Mouse (Mus musculus): ENCODE data around the gene Zfp385a. TPM values are rescaled to one million over a fixed set of nuclear protein-coding genes. Genes with fewer than 3 reads are reported as not detected.

Gene Zfp385a
- total RNA-seq, 2 experiments from 2014 or later = 40.8 to 42.2 TPM

DNA sequence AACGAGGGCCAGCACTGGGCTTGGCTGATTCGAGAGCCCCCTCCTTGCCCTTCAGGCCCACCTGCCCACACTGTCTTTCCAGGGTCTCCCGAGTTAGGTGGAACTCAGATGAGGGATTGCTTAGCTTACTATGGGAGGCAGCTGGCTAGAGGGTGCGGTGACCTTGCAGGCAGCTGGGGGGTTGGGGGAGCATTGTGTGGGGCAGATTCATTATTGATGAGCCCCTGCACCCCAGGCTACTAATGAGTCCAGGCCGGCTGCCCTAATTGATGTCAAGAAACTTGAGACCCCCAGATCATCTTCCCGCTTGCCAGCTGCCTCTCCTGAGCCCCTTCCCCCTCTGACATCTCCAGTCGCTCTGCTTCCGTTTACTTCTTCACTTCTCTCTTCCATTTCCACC lies 1.7 kb upstream of the Zfp385a start:
- no peak overlapping the region for H3K27ac ChIP-seq
- DNase-seq (ENCODE audit: low spot score in 2 of 2) = no peak
- no peak overlapping the region for H3K4me3 ChIP-seq
- TF ChIP-seq CTCF (conservative IDR thresholded peaks at IDR 0.05) = no peak

DNA sequence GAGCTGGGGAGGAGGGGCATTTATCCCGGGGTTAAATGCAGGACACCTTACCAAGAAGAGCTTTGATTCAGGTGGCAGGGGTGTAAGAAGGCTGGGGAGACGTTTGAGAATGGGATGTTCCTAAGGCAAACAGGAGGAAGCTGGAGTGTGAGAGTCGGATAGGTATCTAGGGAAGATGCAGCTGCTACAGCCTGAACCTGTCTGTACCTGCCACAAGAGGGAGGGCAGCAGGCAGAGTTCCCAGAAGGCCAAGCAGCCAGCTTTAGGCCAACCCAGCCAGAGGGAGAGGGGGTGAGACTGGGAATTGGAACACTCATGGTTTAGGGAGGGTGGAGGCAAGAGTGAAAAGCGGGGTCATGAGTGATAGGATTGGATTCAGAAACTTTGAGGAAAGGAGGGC lies 893 bp upstream of the Zfp385a start:
- 0 out of 2 replicates have a peak, but pooled peaks have one; percentile 17 for TF ChIP-seq CTCF (conservative IDR thresholded peaks at IDR 0.05)
- no peak overlapping the region for H3K27ac ChIP-seq
- no peak for DNase-seq (ENCODE audit: low spot score in 2 of 2)
- no peak overlapping the region; the same call in 1 of the 2 replicates for H3K4me3 ChIP-seq

DNA sequence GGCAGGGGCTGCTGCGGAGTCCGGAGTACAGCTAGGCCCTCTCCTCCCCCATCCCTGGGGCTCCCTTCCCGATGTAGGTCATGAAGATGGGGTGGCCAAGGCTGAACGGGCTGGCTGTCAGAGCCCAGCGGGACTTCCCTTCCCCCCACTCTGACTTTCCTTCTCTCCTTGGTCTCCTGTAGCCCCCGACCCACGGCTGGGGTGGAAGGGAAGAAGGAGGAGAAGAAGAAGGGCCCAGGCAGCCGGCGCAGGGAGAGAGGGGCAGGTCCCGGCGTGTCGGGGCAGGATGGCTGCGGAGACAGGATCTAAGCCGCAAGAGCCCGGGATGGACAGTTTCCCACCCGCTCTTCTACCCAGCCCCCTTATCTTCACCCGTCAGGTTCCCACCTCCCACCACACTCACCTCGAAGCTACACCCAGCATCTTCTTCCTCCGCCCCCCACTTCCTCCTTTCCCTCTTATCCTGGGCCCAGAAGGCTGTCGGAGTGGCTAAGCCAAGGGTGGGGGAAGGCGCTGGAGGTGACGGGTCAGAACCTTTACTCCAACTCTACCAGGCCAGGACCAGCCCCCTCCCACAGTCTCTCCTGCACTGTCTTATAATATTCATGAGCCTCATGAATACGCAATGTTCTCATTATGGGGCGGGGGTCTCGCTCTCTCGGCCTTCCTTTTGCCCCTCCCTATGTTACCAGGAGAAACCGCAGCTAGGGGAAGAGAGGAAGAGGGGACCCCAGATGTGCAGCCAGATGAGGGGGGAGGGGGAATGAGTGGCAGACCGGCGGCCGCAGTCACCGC lies 530 bp downstream of the Zfp385a start:
- Histone ChIP-seq H3K27ac (peak overlapping the region; percentile 67; the same call in 1 of the 2 replicates), H3K4me3 (peak overlapping the region; percentile 69)
- no peak for DNase-seq (ENCODE audit: low spot score in 2 of 2)
- TF ChIP-seq CTCF (conservative IDR thresholded peaks at IDR 0.05) = no peak

DNA sequence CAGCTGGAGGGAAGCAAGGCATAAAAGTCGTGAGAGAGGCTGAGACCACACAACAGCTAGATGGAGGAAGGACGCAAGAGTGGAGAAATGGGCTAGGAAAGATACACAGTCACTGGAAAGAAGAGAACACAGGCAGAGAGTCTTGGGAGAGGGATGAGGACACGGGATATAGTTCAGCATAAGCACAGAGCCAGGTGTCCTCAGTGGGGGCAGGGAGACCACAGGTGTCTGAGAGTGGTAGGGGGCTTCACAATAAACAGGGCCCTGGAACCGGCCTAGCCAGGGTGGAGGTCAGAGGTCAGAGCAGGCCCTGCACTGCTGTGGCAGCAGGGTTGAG lies 1.1 kb downstream of the Zfp385a start:
- Histone ChIP-seq H3K4me3 (peak overlapping the region; percentile 69), H3K27ac (peak overlapping the region; percentile 67; the same call in 1 of the 2 replicates)
- DNase-seq (ENCODE audit: low spot score in 2 of 2) = no peak
- no peak for TF ChIP-seq CTCF (conservative IDR thresholded peaks at IDR 0.05)

DNA sequence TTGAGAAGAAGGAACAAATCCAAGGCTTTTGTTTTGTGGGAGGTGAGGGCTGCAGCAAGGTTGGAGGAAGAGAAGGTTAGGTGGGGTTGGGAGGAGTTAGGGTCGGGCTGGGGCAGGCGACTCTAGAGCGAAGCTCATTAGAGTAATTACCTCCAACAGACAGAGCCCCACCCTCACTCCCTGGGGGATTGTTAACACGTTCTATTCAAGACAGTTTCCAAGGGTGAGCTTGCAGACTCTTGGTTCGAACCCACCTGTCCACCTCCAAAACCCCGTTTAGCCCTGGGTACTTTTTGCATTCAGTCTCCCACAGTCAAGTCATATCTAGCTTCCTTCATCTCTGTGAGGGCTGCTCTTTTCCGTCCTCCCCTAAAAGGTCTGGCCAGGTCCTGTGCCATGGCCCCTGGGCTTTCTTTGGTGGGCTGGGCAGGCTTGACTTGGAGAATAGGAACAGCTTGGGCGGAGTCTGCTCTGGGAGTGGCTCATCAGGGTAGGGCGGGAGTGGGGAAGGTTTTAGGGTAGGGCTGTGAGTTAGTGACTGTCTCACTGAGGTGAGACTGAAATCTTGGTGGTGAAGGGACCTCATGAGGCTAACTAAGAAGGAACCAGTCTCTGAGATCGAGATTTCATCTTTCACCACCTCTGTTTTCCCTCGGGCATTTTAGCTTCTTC lies 2.8 kb downstream of the Zfp385a start:
- no peak for TF ChIP-seq CTCF (conservative IDR thresholded peaks at IDR 0.05)
- H3K27ac ChIP-seq = no peak overlapping the region
- no peak overlapping the region for H3K4me3 ChIP-seq
- DNase-seq (ENCODE audit: low spot score in 2 of 2) = no peak

DNA sequence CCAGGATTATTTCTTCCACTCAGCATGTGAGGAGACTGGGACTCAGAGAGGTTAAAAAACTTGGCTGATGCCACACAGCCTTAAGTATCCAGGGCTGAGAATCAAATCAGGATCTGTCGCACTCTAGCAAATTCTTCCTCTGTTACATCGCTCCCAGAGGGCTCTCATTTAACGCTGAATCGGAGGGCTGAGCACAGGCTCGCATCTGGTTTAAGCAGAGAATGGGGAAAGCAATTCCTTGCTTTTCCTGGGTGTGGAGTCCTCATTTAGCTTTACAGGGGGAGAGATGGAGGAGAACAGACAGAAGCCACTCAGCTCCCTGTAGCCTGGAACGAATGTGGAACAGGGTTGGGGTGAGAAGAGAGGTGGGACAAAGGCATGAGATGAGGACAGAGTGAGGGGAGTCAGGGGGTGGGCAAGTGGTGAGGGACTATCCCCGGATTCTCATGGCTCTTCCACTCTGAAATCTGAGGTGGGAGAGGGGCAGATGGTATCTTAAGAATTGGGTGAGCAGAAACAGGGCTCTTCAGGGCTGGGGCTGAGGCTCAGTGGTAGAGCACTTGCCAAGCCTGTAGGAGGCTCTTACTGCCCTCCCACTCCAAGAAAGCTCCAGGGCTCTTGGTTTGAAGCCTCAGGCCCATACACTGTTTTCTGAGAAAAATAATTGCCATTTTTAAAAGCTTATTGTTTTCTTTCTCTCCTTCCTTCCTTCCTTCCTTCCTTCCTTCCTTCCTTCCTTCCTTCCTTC lies 4.2 kb downstream of the Zfp385a start:
- no peak overlapping the region for H3K4me3 ChIP-seq
- DNase-seq (ENCODE audit: low spot score in 2 of 2) = no peak
- TF ChIP-seq CTCF (conservative IDR thresholded peaks at IDR 0.05) = no peak
- H3K27ac ChIP-seq = peak overlapping the region; percentile 51

DNA sequence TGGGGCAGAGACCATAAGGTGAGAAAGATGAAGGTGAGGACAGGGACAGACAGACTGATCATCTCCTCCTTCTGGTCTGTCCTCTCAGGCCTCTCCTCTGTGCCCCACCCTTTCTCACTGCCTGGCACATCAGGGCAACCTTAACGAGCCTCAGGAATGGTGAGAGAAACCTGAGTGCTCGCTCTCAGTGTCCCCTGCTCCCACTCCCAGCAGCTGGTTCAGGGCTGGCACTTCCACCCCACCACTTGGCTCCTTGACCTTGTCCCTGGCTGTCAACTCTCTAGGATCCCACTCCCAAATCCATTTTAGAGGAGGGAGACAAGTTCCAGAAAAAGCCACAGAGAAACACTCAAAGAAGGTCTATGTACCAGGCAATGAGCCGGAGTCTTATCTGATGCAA lies 4.9 kb downstream of the Zfp385a start:
- Histone ChIP-seq H3K27ac (peak overlapping the region; percentile 51; the same call in 1 of the 2 replicates), H3K4me3 (no peak overlapping the region)
- DNase-seq (ENCODE audit: low spot score in 2 of 2) = no peak
- TF ChIP-seq CTCF (conservative IDR thresholded peaks at IDR 0.05) = no peak

DNA sequence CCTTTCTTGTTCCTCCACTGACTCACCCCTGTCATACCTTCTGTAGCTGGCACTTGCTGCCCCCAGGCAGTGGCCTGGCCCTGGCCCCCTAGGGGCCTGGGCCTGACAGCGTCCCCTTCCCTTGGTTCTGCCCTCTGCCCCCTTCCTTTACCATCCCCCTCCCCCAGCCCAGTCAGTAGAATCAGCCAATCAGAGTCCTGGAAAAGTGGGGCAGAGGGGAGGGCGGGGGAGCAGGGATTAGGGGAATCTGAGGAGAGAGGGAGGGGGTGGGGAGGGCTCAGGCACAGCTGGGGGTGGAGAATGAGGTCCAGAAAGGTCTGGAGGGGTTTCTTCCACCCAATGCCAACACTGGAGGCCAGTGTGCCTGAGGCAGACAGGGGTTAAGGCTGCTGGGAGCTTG lies 5.7 kb downstream of the Zfp385a start:
- Histone ChIP-seq H3K27ac (peak overlapping the region; percentile 63), H3K4me3 (no peak overlapping the region)
- DNase-seq (ENCODE audit: low spot score in 2 of 2) = no peak
- TF ChIP-seq CTCF (conservative IDR thresholded peaks at IDR 0.05) = no peak; the same call in 1 of the 2 replicates

DNA sequence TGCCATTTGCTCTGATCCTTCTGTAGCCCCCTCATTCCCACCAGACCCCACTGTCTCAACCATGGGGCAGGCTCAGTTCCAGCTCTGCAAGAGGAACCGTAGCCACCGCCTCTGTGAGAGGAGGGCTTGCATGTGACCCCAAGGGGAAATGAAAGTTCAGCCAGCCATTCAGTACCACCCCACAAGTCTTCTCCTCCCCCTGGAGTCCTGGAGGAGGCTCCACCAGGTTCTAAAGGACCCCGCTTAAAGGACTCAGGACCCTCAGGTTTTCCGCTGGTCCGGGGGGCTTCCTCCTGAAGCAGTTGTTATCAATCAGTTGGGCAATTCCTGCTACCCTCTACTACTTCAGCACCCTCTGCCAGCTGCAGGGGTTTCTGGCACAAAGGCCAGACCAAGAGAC lies 6.2 kb downstream of the Zfp385a start:
- DNase-seq (ENCODE audit: low spot score in 2 of 2) = no peak
- no peak for TF ChIP-seq CTCF (conservative IDR thresholded peaks at IDR 0.05)
- H3K4me3 ChIP-seq = no peak overlapping the region
- H3K27ac ChIP-seq = peak overlapping the region; percentile 63

DNA sequence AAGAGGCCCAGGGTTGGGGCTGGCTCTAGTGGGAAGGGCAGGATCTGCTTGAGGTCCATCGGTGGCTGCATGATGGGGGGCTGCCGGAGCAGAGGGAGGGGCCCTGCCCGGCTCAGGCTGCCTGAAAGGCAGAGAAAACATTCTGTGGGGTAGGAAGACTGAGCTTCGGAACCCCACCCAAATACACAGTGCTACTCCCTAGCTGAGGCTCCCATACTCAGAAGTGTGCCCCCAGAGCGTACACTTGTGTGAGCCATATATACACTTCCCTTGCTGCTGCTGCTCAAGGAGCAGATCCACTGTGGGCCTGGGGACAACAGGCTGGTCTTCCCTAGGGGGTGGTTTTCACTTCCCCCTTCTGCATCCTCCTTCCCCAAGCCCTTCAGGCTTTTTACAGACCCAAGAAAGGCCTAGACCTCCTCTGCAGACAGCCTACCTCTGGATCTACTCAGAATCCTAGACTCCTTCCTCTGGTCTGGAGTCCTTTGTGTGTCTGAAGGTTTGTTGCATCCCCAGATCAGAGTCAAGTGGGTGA lies 6.7 kb downstream of the Zfp385a start:
- Histone ChIP-seq H3K4me3 (no peak overlapping the region), H3K27ac (peak overlapping the region; percentile 63)
- no peak for TF ChIP-seq CTCF (conservative IDR thresholded peaks at IDR 0.05)
- no peak for DNase-seq (ENCODE audit: low spot score in 2 of 2)

DNA sequence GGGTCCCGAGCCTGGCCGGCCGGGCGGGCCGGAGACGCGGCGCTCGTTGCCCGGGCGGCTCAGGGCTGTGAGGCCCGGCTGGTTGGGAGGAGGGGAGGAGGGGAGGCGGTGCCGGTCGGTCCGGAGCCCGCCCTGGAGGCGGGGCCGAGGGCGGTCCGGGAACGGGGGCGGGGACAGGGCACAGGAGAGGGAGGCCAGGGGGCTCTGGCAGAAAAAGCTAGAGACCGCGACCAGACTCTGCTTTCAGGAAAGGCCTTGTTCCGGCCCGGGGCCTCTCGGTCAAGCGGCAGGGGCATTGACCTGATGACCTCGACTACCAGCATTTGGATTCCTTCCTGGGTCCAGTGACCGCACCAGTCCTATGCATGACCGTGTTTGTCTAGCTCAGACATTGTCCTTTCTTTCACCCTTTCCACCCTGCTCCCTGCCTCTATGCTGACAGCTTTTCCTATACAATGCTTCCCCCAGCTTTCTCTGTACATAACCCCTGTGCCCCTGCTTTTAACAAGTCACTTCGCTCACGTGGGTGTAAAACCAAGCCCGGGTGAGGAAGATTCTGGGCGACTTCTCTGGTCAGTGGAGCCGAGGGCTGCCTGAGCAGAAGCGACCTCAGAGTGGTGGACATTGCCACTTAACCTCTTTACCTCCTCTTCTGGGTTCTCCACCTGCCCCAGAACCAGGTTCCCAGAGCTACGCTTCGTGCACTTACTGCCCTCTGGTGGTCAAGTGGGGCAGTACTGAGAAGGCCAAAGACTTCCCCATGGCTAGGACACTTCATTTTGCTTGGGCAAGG lies 16.2 kb downstream of the Zfp385a start:
- H3K27ac ChIP-seq = peak overlapping the region; percentile 79
- peak; percentile 94 for TF ChIP-seq CTCF (conservative IDR thresholded peaks at IDR 0.05)
- peak; percentile 79 to 83 for DNase-seq (ENCODE audit: low spot score in 2 of 2)
- H3K4me3 ChIP-seq = peak overlapping the region; percentile 63

DNA sequence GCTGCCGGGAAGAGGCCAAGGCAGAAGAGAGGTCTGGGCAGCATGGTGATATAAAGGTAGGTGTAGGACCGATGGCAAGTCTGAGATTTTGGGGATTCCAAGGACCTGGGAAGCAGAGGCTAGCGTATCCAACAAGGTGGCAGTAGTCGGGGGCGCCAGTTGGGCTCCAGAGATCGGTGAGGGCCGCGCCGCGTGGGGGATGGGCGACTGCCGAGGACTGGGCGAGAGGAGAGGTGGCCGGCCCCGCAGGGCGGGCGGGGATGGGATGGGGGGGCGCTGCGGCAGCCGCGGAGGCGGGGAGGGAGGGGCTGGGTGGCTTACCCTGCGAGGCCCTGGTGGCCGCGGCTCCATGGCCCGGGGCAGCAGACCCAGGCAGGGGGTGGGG lies 16.8 kb downstream of the Zfp385a start:
- no peak for TF ChIP-seq CTCF (conservative IDR thresholded peaks at IDR 0.05)
- DNase-seq (ENCODE audit: low spot score in 2 of 2) = no peak
- Histone ChIP-seq H3K27ac (peak overlapping the region; percentile 79), H3K4me3 (peak overlapping the region; percentile 63)
